In the genomic region with DNA sequence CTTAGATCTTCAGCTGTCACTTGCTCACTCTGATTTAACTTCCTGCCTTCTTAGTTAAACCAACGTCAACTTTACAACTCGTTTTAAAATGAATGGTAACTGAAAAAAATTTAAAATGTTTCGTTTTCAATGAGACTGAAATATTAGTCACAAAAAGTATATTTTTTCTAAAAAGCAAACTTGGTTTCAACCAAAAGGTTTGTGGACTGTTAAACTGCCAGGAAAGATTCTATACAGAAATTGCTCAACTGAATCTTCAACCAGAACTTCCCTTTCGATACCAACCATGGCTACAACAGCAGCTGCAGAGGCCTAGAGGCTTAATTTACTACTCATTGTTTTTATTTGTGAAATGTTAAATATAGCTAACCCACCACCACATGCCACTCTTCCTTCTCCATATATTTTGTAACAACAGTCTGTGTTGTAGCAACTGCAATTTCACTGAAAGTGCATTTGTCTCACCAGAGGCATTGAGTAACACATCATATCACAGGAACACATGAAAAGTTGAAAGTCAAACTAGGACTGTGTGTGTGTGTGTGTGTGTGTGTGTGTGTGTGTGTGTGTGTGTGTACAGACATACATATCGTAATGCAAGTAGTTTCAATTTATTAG, we compare ENCODE assay signal across 13 mouse cellular contexts. TPM values are rescaled to one million over a fixed set of nuclear protein-coding genes. Genes with fewer than 3 reads are reported as not detected.
DNase-seq lines count a peak whose midpoint lies in the region; ATAC-seq and TF ChIP-seq lines count a peak whose summit lies in the region.
"Had no signal": no experiment of that assay in that cellular context is flagged by ENCODE, and none has a peak within 500 bp of the region (broad histone marks: within the 10 kb centered on the region; RNA-seq: fewer than 3 reads in every experiment).

No protein-coding gene starts in this region.

- 0 out of 2 replicates have a peak, but pooled peaks cover 6% of the 10 kb centered on the region for H3K36me3 ChIP-seq in lung, embryonic 14.5 days (ENCODE audit: insufficient read depth)
- H3K36me3 ChIP-seq: limb, embryonic 15.5 days had no signal

- no peak for TF ChIP-seq POLR2A in bone marrow macrophage, adult 2 months (IDR thresholded peaks at IDR 0.05; ENCODE audit: borderline replicate concordance, low read depth, low read length)

- H3K27ac ChIP-seq in lung, embryonic 14.5 days (ENCODE audit: low read depth), result no peak overlapping the region
- peak overlapping the region; percentile 68 for H3K27ac ChIP-seq in bone marrow macrophage, adult 2 months (ENCODE audit: insufficient read depth, low read depth, low read length)
- H3K27ac ChIP-seq: limb, embryonic 15.5 days had no signal

- DNase-seq in lung, embryonic 14.5 days, result peak; percentile 11
- no peak for DNase-seq in lung, adult 18-20 months
- peak; percentile 53 to 58 for DNase-seq in B cell, adult 2 months
- DNase-seq in testis, postnatal 14 days (ENCODE audit: low spot score), result no peak
- no peak for DNase-seq in left cerebral cortex, postnatal 4 days
- no peak for DNase-seq in ovary, postnatal 14 days (ENCODE audit: low spot score)
- DNase-seq: adrenal gland, postnatal 10 days; cerebellum, adult 9-11 months; kidney, adult 8-10 months had no signal

- H3K4me3 ChIP-seq in lung, embryonic 14.5 days (ENCODE audit: low read depth, low read length), result no peak overlapping the region
- H3K4me3 ChIP-seq in bone marrow macrophage, adult 2 months (ENCODE audit: insufficient read depth, low read length), result no peak overlapping the region
- H3K4me3 ChIP-seq: limb, embryonic 15.5 days had no signal

- ATAC-seq in lung, embryonic 14.5 days (ENCODE audit: insufficient read depth), result no peak
- peak; percentile 95 for ATAC-seq in monocyte, adult 5-6 weeks (replicated peaks; ENCODE audit: insufficient number of reproducible peaks, low FRiP score, low TSS enrichment, poor library complexity, severe bottlenecking)
- ATAC-seq: hindbrain, embryonic 16.5 days had no signal

- intact Hi-C loops in left cerebral cortex, postnatal 4 days (cut with DNase I), result no loop called here

- no peak overlapping the region for H3K9ac ChIP-seq in lung, embryonic 14.5 days
- H3K9ac ChIP-seq: limb, embryonic 15.5 days had no signal

- TF ChIP-seq CTCF in lung, embryonic 14.5 days (IDR thresholded peaks at IDR 0.05; ENCODE audit: low read depth), result no peak
- no peak for TF ChIP-seq CTCF in bone marrow macrophage, adult 2 months (IDR thresholded peaks at IDR 0.05; ENCODE audit: low read depth, low read length)

- H3K4me1 ChIP-seq in lung, embryonic 14.5 days (ENCODE audit: insufficient read depth), result no peaks in the 10 kb centered on the region
- peaks cover 14% of the 10 kb centered on the region for H3K4me1 ChIP-seq in bone marrow macrophage, adult 2 months (ENCODE audit: control insufficient read depth, insufficient read depth, low read length)
- H3K4me1 ChIP-seq: limb, embryonic 15.5 days had no signal

- H3K4me2 ChIP-seq in lung, embryonic 14.5 days, result no peak overlapping the region
- H3K4me2 ChIP-seq: limb, embryonic 15.5 days had no signal

- no peaks in the 10 kb centered on the region for H3K27me3 ChIP-seq in lung, embryonic 14.5 days (ENCODE audit: insufficient read depth, low read length)
- H3K27me3 ChIP-seq: limb, embryonic 15.5 days had no signal

- WGBS in lung, embryonic 14.5 days, result 55% methylated on average over 5 of the region's 5 CpGs

- no peaks in the 10 kb centered on the region for H3K9me3 ChIP-seq in lung, embryonic 14.5 days (ENCODE audit: low read depth, low read length)
- H3K9me3 ChIP-seq: limb, embryonic 15.5 days had no signal

RNA-seq across cellular contexts. Expression of a gene that starts 10.2 kb away (rescaled TPM):
- polyA plus RNA-seq in lung, embryonic 14.5 days (2014; fragmentation: Nextera tagmentation; extraction: Ambion mirVana), result 15.9 and 16.3 TPM in 2 replicates
- polyA plus RNA-seq in bone marrow macrophage, adult 2 months (2012; ENCODE audit: insufficient read depth, insufficient read length, missing spikeins), result 81.1 and 86.3 TPM in 2 replicates
- total RNA-seq in monocyte, adult 5-6 weeks (2017), result 149 to 177 TPM (median 157 TPM) in 3 replicates
- total RNA-seq in left cerebral cortex, postnatal 4 days (2021), result 10 to 100 TPM; 29.4 to 32.8 TPM

Comparison
In these comparisons a context has a peak if more than half of its experiments do, and no peak if none do; other contexts are left out.
1. DNase-seq: peak in lung, embryonic 14.5 days (single experiment) and B cell, adult 2 months (2 of 2); none in lung, adult 18-20 months (0 of 2), testis, postnatal 14 days (single experiment), left cerebral cortex, postnatal 4 days (single experiment) and ovary, postnatal 14 days (single experiment).